ENCODE assay signal across 13 mouse cellular contexts in genomic region chr13:43197187-43197586, GRCm38 (mm10). TPM values are rescaled to one million over a fixed set of nuclear protein-coding genes. Genes with fewer than 3 reads are reported as not detected.
A peak's percentile ranks its signal among the peaks of the same experiment; 100 is the strongest.
DNase-seq lines count a peak whose midpoint lies in the region; ATAC-seq and TF ChIP-seq lines count a peak whose summit lies in the region.
"Had no signal": no experiment of that assay in that cellular context is flagged by ENCODE, and none has a peak within 500 bp of the region (broad histone marks: within the 10 kb centered on the region; RNA-seq: fewer than 3 reads in every experiment).

No protein-coding gene starts in this region.

- DNase-seq in adrenal gland, adult (ENCODE audit: inconsistent age in 2 of 2, low spot score in 1 of 2), result peak; percentile 12 to 45
- no peak for DNase-seq in adrenal gland, postnatal 25 days
- no peak for DNase-seq in hindbrain, postnatal 0 days (ENCODE audit: low spot score)
- DNase-seq in right cerebral cortex, postnatal 14 days, result peak; percentile 19
- DNase-seq in right cerebral cortex, postnatal 25 days, result no peak
- DNase-seq in gastrocnemius, adult 8-10 months (ENCODE audit: low spot score in 2 of 2), result no peak
- DNase-seq: cerebellum, adult 11-12 months; thymus, adult 18-20 months had no signal

- no peak overlapping the region for H3K4me3 ChIP-seq in hindbrain, postnatal 0 days (ENCODE audit: low read length)
- no peak overlapping the region for H3K4me3 ChIP-seq in hindbrain, embryonic 13.5 days
- H3K4me3 ChIP-seq in embryonic fibroblast, embryonic 13.5 days (ENCODE audit: insufficient read depth, low read length), result no peak overlapping the region
- H3K4me3 ChIP-seq: midbrain, embryonic 12.5 days; neural tube, embryonic 13.5 days had no signal

- WGBS in hindbrain, postnatal 0 days, result 58% methylated on average over 6 of the region's 6 CpGs
- WGBS in hindbrain, embryonic 13.5 days, result 63% methylated on average over 6 of the region's 6 CpGs

- ATAC-seq in hindbrain, postnatal 0 days, result no peak
- no peak for ATAC-seq in hindbrain, embryonic 13.5 days (ENCODE audit: low FRiP score)
- ATAC-seq: activated CD4-positive, CD25-positive, alpha-beta regulatory T cell, adult 4 months had no signal

- no peak overlapping the region for H3K27ac ChIP-seq in hindbrain, postnatal 0 days
- no peak overlapping the region for H3K27ac ChIP-seq in hindbrain, embryonic 13.5 days
- no peak overlapping the region for H3K27ac ChIP-seq in embryonic fibroblast, embryonic 13.5 days (ENCODE audit: insufficient read depth, low read length)
- H3K27ac ChIP-seq: midbrain, embryonic 12.5 days; neural tube, embryonic 13.5 days had no signal

- H3K27me3 ChIP-seq in hindbrain, postnatal 0 days (ENCODE audit: insufficient read depth, low read length), result no peaks in the 10 kb centered on the region
- H3K27me3 ChIP-seq in hindbrain, embryonic 13.5 days, result no peaks in the 10 kb centered on the region
- H3K27me3 ChIP-seq: neural tube, embryonic 13.5 days had no signal

- H3K36me3 ChIP-seq in hindbrain, postnatal 0 days (ENCODE audit: insufficient read depth, low read length), result no peaks in the 10 kb centered on the region
- peaks cover 9% of the 10 kb centered on the region for H3K36me3 ChIP-seq in hindbrain, embryonic 13.5 days
- H3K36me3 ChIP-seq: midbrain, embryonic 12.5 days had no signal

- no peak for TF ChIP-seq POLR2A in embryonic fibroblast, embryonic 13.5 days (IDR thresholded peaks at IDR 0.05; ENCODE audit: low read depth, low read length)

- no peaks in the 10 kb centered on the region for H3K4me1 ChIP-seq in hindbrain, postnatal 0 days (ENCODE audit: insufficient read depth, low read length)
- no peaks in the 10 kb centered on the region for H3K4me1 ChIP-seq in hindbrain, embryonic 13.5 days (replicated peaks)
- H3K4me1 ChIP-seq in embryonic fibroblast, embryonic 13.5 days (ENCODE audit: control insufficient read depth, insufficient read depth, low read length), result peaks cover 4% of the 10 kb centered on the region
- H3K4me1 ChIP-seq: midbrain, embryonic 12.5 days; neural tube, embryonic 13.5 days had no signal

- H3K4me2 ChIP-seq in hindbrain, postnatal 0 days (ENCODE audit: low read depth, low read length), result no peak overlapping the region
- H3K4me2 ChIP-seq in hindbrain, embryonic 13.5 days, result no peak overlapping the region
- H3K4me2 ChIP-seq: midbrain, embryonic 12.5 days; neural tube, embryonic 13.5 days had no signal

- H3K9me3 ChIP-seq in hindbrain, postnatal 0 days (ENCODE audit: low read length), result no peaks in the 10 kb centered on the region
- no peaks in the 10 kb centered on the region for H3K9me3 ChIP-seq in hindbrain, embryonic 13.5 days
- H3K9me3 ChIP-seq: midbrain, embryonic 12.5 days; neural tube, embryonic 13.5 days had no signal

- H3K9ac ChIP-seq in hindbrain, postnatal 0 days (replicated peaks; ENCODE audit: low read length), result no peak overlapping the region
- no peak overlapping the region for H3K9ac ChIP-seq in hindbrain, embryonic 13.5 days
- H3K9ac ChIP-seq: midbrain, embryonic 12.5 days; neural tube, embryonic 13.5 days had no signal

- peak; percentile 48 for TF ChIP-seq CTCF in hindbrain, postnatal 0 days (IDR thresholded peaks at IDR 0.05; ENCODE audit: low read depth)
- 0 out of 2 replicates have a peak, but pooled peaks have one; percentile 5 for TF ChIP-seq CTCF in embryonic fibroblast, embryonic 13.5 days (IDR thresholded peaks at IDR 0.05; ENCODE audit: borderline replicate concordance, insufficient read depth, low read length)

RNA-seq across cellular contexts. Expression of gene Tbc1d7, which starts 25.9 kb away (rescaled TPM):
- total RNA-seq in adrenal gland, postnatal 25 days (2021), result 20.9 and 21.5 TPM in 2 replicates
- total RNA-seq in hindbrain, postnatal 0 days (2014; rRNA removed), result 39.9 and 42.7 TPM in 2 replicates
- 86.6 and 87.9 TPM in 2 replicates for polyA plus RNA-seq in hindbrain, postnatal 0 days (2015; fragmentation: Nextera tagmentation; extraction: Ambion mirVana)
- polyA plus RNA-seq in hindbrain, embryonic 13.5 days (2015; fragmentation: Nextera tagmentation; extraction: Ambion mirVana), result 85.2 and 85.7 TPM in 2 replicates
- 26.3 and 26.8 TPM in 2 replicates for polyA plus RNA-seq in embryonic fibroblast, embryonic 13.5 days (2011; ENCODE audit: insufficient read length, low read depth, missing spikeins)
- 10 to 100 TPM; 22.8 to 26.1 (median 25.0) TPM for total RNA-seq in gastrocnemius, adult 8-10 months (2022)

Comparison
In these comparisons a context has a peak if more than half of its experiments do, and no peak if none do; other contexts are left out.
1. DNase-seq: peak in adrenal gland, adult (2 of 2) and right cerebral cortex, postnatal 14 days (single experiment); none in adrenal gland, postnatal 25 days (single experiment), hindbrain, postnatal 0 days (single experiment), right cerebral cortex, postnatal 25 days (single experiment) and gastrocnemius, adult 8-10 months (0 of 2).